Mouse (Mus musculus) heart, postnatal 36 days (tissue): ENCODE results near the gene Glt8d1. TPM values are rescaled to one million over a fixed set of nuclear protein-coding genes. Genes with fewer than 3 reads are reported as not detected.

Experiments
- total RNA-seq, 2 experiments: library from RNA; stranded (reverse); gene quantifications; 2 replicates each; pipeline ENCODE4 v1.2.3; 2021

Glt8d1 gene
- total RNA-seq, 2 experiments from 2014 or later, result 21.8 to 26.0 TPM

Other genes with a start within 250 kb of the Glt8d1 start
- 1 to 10 TPM; 7.6 to 9.6 TPM for gene Tmem110, start 175.8 kb upstream of the Glt8d1 start, total RNA-seq
- gene Mustn1, start 122.2 kb upstream of the Glt8d1 start, total RNA-seq, result 10 to 100 TPM; 12.7 to 16.5 TPM
- 1 to 10 TPM; 5.5 to 7.4 TPM for gene Itih4, start 114.9 kb upstream of the Glt8d1 start, total RNA-seq
- gene Itih3, start 77.6 kb upstream of the Glt8d1 start, total RNA-seq, result 1 to 10 TPM in 1 of 2 experiments, under 1 TPM in 1; 0.73 to 1.2 TPM
- not detected for gene Itih1, start 58.1 kb upstream of the Glt8d1 start, total RNA-seq
- 1 to 10 TPM; 4.6 TPM for gene Nek4, start 50.0 kb upstream of the Glt8d1 start, total RNA-seq
- gene Spcs1, start 272 bp downstream of the Glt8d1 start, total RNA-seq, result 100 to 1,000 TPM; 136 to 141 TPM
- 10 to 100 TPM; 49.9 to 53.8 TPM for gene Pbrm1, start 17.7 kb downstream of the Glt8d1 start, total RNA-seq
- gene Gnl3, start 17.8 kb downstream of the Glt8d1 start, total RNA-seq, result 10 to 100 TPM; 21.6 to 24.2 TPM
- gene Smim4, start 127.6 kb downstream of the Glt8d1 start, total RNA-seq, result 10 to 100 TPM; 64.8 to 72.2 TPM
- 10 to 100 TPM; 19.5 to 19.9 TPM for gene Nt5dc2, start 129.7 kb downstream of the Glt8d1 start, total RNA-seq
- gene Stab1, start 167.2 kb downstream of the Glt8d1 start, total RNA-seq, result 10 to 100 TPM; 66.1 to 85.9 TPM
- gene Tnnc1, start 206.9 kb downstream of the Glt8d1 start, total RNA-seq, result 1,000 to 10,000 TPM; 4,706 to 5,436 TPM
- 100 to 1,000 TPM; 128 to 143 TPM for gene Nisch, start 215.5 kb downstream of the Glt8d1 start, total RNA-seq
- 10 to 100 TPM; 14.2 to 18.3 TPM for gene Sema3g, start 216.5 kb downstream of the Glt8d1 start, total RNA-seq
- gene Phf7, start 249.9 kb downstream of the Glt8d1 start, total RNA-seq, result 1 to 10 TPM; 3.8 to 4.3 TPM